Mouse (Mus musculus): ENCODE results near the gene 0610009B22Rik. TPM values are rescaled to one million over a fixed set of nuclear protein-coding genes. Genes with fewer than 3 reads are reported as not detected.

0610009B22Rik gene
- polyA plus RNA-seq, 1 experiment from 2014 or later = 68.2 TPM

GRCm38 (mm10) chr11:51635525-51636322, 53.0 kb downstream of the 0610009B22Rik start, which contains the start of gene Rmnd5b:
Rmnd5b (minus strand) TSS chr11:51635896.
- peak within 1 kb of the TSS; percentile 82 for H3K4me2 ChIP-seq (ENCODE audit: low read length)
- WGBS = under 1% methylated on average over 61 of the region's 61 CpGs
- peak; percentile 72 for ATAC-seq (ENCODE audit: insufficient number of reproducible peaks, insufficient read depth, low FRiP score, low read depth)
- H3K27me3 ChIP-seq (ENCODE audit: control insufficient read depth, insufficient read depth, low read length) = no peaks in the 10 kb centered on the region
- no peaks in the 10 kb centered on the region for H3K9me3 ChIP-seq (ENCODE audit: control insufficient read depth, low read length)
- peak within 1 kb of the TSS; percentile 66 to 76 for H3K27ac ChIP-seq (replicated peaks in 1 of 2; ENCODE audit: control insufficient read depth in 1 of 2, insufficient read depth in 1 of 2, low read depth in 2 of 2, low read length in 2 of 2)
- H3K36me3 ChIP-seq (ENCODE audit: control insufficient read depth, insufficient read depth, low read length) = 0 out of 2 replicates have a peak, but pooled peaks cover 3% of the 10 kb centered on the region
- peaks cover 2 to 11% of the 10 kb centered on the region in 2 experiments; a peak in 3 of 4 replicates for H3K4me1 ChIP-seq (ENCODE audit: control insufficient read depth in 2 of 2, insufficient read depth in 2 of 2, low read length in 2 of 2)
- H3K9ac ChIP-seq (ENCODE audit: low read length) = peak within 1 kb of the TSS; percentile 80
- H3K4me3 ChIP-seq (ENCODE audit: control insufficient read depth in 1 of 2, insufficient read depth in 1 of 2, low read depth in 1 of 2, low read length in 2 of 2) = peak within 1 kb of the TSS; percentile 80

Other genes starting within 250 kb of the 0610009B22Rik start
- gene Phykpl, start 104.1 kb downstream of the 0610009B22Rik start, polyA plus RNA-seq (2014; fragmentation: Nextera tagmentation; extraction: Ambion mirVana) = 16.1 and 17.1 TPM in 2 replicates
- 350 and 369 TPM in 2 replicates for gene Hnrnpab, start 82.0 kb downstream of the 0610009B22Rik start, polyA plus RNA-seq (2014; fragmentation: Nextera tagmentation; extraction: Ambion mirVana)
- gene Nhp2, start 69.1 kb downstream of the 0610009B22Rik start, polyA plus RNA-seq (2014; fragmentation: Nextera tagmentation; extraction: Ambion mirVana) = 87.9 and 89.9 TPM in 2 replicates
- 32.1 and 34.3 TPM in 2 replicates for gene Rmnd5b, start 53.0 kb downstream of the 0610009B22Rik start, polyA plus RNA-seq (2014; fragmentation: Nextera tagmentation; extraction: Ambion mirVana)
- gene N4bp3, start 38.0 kb downstream of the 0610009B22Rik start, polyA plus RNA-seq (2014; fragmentation: Nextera tagmentation; extraction: Ambion mirVana) = 10.7 and 12.9 TPM in 2 replicates
- 0.94 and 1.2 TPM in 2 replicates for gene D930048N14Rik, start 37.9 kb downstream of the 0610009B22Rik start, polyA plus RNA-seq (2014; fragmentation: Nextera tagmentation; extraction: Ambion mirVana)
- 12.0 and 12.3 TPM in 2 replicates for gene Sec24a, start 74.8 kb upstream of the 0610009B22Rik start, polyA plus RNA-seq (2014; fragmentation: Nextera tagmentation; extraction: Ambion mirVana)
- 140 and 148 TPM in 2 replicates for gene Sar1b, start 74.8 kb upstream of the 0610009B22Rik start, polyA plus RNA-seq (2014; fragmentation: Nextera tagmentation; extraction: Ambion mirVana)
- gene Jade2, start 168.8 kb upstream of the 0610009B22Rik start, polyA plus RNA-seq (2014; fragmentation: Nextera tagmentation; extraction: Ambion mirVana) = 0.43 and 0.61 TPM in 2 replicates

Measured in heart, embryonic 14.5 days (tissue).